Mouse (Mus musculus): ENCODE data around the gene Pet100. TPM values are rescaled to one million over a fixed set of nuclear protein-coding genes. Genes with fewer than 3 reads are reported as not detected.

Pet100 gene
- polyA plus RNA-seq, 1 experiment, result 116 TPM

DNA sequence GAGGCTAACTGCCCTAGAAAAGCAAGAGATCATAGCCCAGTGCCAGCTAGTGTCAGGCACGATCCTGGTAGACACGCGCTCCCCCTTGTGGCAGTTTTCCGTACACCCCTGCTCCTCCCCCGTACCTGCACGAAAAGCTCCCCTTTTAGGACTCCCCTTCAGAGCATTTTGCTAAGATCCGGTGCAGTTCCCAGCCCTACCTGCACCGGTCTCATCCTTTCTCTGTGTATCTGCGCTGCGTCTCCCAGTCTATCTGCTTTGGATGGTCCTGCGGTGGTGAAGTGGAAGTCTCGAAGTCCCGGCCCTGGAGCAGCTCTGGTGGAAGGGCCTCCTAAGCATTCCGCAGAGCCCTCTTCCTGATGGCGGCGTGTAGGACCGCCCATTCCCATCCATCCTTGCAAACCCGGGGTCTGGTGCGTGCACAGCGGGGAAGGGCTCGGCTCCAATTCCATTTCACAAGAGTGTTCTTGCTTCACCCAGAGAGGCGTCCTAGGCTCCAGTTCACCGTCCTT lies 50.7 kb downstream of the Pet100 start, which contains the start of gene Fcor:
TSS of gene Fcor (minus strand) at position 383 of the 512 bp plus-strand sequence.
- TF ChIP-seq CTCF (IDR thresholded peaks at IDR 0.05; ENCODE audit: low read depth, low read length) (peak; percentile 99), POLR2A (IDR thresholded peaks at IDR 0.05; ENCODE audit: borderline replicate concordance, low read depth, low read length) (no peak)
- H3K4me1 ChIP-seq (ENCODE audit: control insufficient read depth, insufficient read depth, low read length), result peaks cover 10% of the 10 kb centered on the region
- peak within 1 kb of the TSS; percentile 95 for H3K4me3 ChIP-seq (ENCODE audit: insufficient read depth, low read length)
- peak within 1 kb of the TSS; percentile 27 for H3K27ac ChIP-seq (ENCODE audit: insufficient read depth, low read depth, low read length)

DNA sequence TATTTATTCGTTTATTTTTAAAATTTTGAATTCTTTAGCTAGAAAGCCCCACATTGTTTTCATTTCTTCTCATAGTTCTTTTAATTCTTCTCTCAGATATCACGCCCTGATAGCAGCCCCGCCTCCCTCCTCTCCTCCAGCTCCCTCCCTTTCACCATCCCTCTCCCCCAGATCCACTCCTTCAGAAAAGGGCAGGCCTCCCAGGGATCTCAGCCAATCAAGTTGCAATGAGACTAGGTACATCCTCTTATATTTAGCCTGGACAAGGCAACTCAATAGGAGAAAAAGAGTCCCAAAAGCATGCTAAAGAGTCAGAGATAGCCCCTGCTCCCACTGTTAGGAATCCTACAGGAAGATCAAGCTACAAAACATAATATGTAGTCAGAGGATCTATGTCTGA lies 53.3 kb downstream of the Pet100 start:
- no peak overlapping the region for H3K27ac ChIP-seq (ENCODE audit: insufficient read depth, low read depth, low read length)
- H3K4me3 ChIP-seq (ENCODE audit: insufficient read depth, low read length), result no peak overlapping the region
- H3K4me1 ChIP-seq (ENCODE audit: control insufficient read depth, insufficient read depth, low read length), result peaks cover 10% of the 10 kb centered on the region
- TF ChIP-seq CTCF (IDR thresholded peaks at IDR 0.05; ENCODE audit: low read depth, low read length), result no peak
- no peak for TF ChIP-seq POLR2A (IDR thresholded peaks at IDR 0.05; ENCODE audit: borderline replicate concordance, low read depth, low read length)

Other genes with a start within 250 kb of the Pet100 start
- 1.9 and 2.3 TPM in 2 replicates for gene Arhgef18, start 228.5 kb upstream of the Pet100 start, polyA plus RNA-seq (2012; ENCODE audit: insufficient read depth, insufficient read length, missing spikeins)
- gene Pex11g, start 153.9 kb upstream of the Pet100 start, polyA plus RNA-seq (2012; ENCODE audit: insufficient read depth, insufficient read length, missing spikeins), result 3.1 and 4.5 TPM in 2 replicates
- not detected in 2 replicates for gene Tex45, start 150.7 kb upstream of the Pet100 start, polyA plus RNA-seq (2012; ENCODE audit: insufficient read depth, insufficient read length, missing spikeins)
- gene Zfp358, start 128.4 kb upstream of the Pet100 start, polyA plus RNA-seq (2012; ENCODE audit: insufficient read depth, insufficient read length, missing spikeins), result 17.1 and 20.8 TPM in 2 replicates
- gene Mcoln1, start 121.1 kb upstream of the Pet100 start, polyA plus RNA-seq (2012; ENCODE audit: insufficient read depth, insufficient read length, missing spikeins), result 112 and 117 TPM in 2 replicates
- gene Pnpla6, start 106.2 kb upstream of the Pet100 start, polyA plus RNA-seq (2012; ENCODE audit: insufficient read depth, insufficient read length, missing spikeins), result 36.0 and 39.9 TPM in 2 replicates
- not detected in 2 replicates for gene C330021F23Rik, start 53.6 kb upstream of the Pet100 start, polyA plus RNA-seq (2012; ENCODE audit: insufficient read depth, insufficient read length, missing spikeins)
- gene Camsap3, start 34.3 kb upstream of the Pet100 start, polyA plus RNA-seq (2012; ENCODE audit: insufficient read depth, insufficient read length, missing spikeins), result 3.1 and 5.5 TPM in 2 replicates
- 32.3 and 36.4 TPM in 2 replicates for gene Xab2, start 232 bp upstream of the Pet100 start, polyA plus RNA-seq (2012; ENCODE audit: insufficient read depth, insufficient read length, missing spikeins)
- not detected in 2 replicates for gene Pcp2, start 4.0 kb downstream of the Pet100 start, polyA plus RNA-seq (2012; ENCODE audit: insufficient read depth, insufficient read length, missing spikeins)
- gene Stxbp2, start 9.4 kb downstream of the Pet100 start, polyA plus RNA-seq (2012; ENCODE audit: insufficient read depth, insufficient read length, missing spikeins), result 312 and 315 TPM in 2 replicates
- not detected in 2 replicates for gene Retn, start 34.2 kb downstream of the Pet100 start, polyA plus RNA-seq (2012; ENCODE audit: insufficient read depth, insufficient read length, missing spikeins)
- 2.0 and 3.1 TPM in 2 replicates for gene Mcemp1, start 44.2 kb downstream of the Pet100 start, polyA plus RNA-seq (2012; ENCODE audit: insufficient read depth, insufficient read length, missing spikeins)
- 3.6 and 4.5 TPM in 2 replicates for gene Fcor, start 50.8 kb downstream of the Pet100 start, polyA plus RNA-seq (2012; ENCODE audit: insufficient read depth, insufficient read length, missing spikeins)
- gene Trappc5, start 54.8 kb downstream of the Pet100 start, polyA plus RNA-seq (2012; ENCODE audit: insufficient read depth, insufficient read length, missing spikeins), result 14.2 and 14.3 TPM in 2 replicates
- gene Fcer2a, start 72.6 kb downstream of the Pet100 start, polyA plus RNA-seq (2012; ENCODE audit: insufficient read depth, insufficient read length, missing spikeins), result not detected in 2 replicates
- not detected in 2 replicates for gene Clec4g, start 99.1 kb downstream of the Pet100 start, polyA plus RNA-seq (2012; ENCODE audit: insufficient read depth, insufficient read length, missing spikeins)
- gene Cd209a, start 127.4 kb downstream of the Pet100 start, polyA plus RNA-seq (2012; ENCODE audit: insufficient read depth, insufficient read length, missing spikeins), result not detected in 2 replicates
- not detected in 2 replicates for gene Cd209e, start 232.8 kb downstream of the Pet100 start, polyA plus RNA-seq (2012; ENCODE audit: insufficient read depth, insufficient read length, missing spikeins)

Data from bone marrow macrophage, adult 2 months (primary cell).